Mouse (Mus musculus) adrenal gland, adult 2 months (tissue): ENCODE data around the gene Mre11a. TPM values are rescaled to one million over a fixed set of nuclear protein-coding genes. Genes with fewer than 3 reads are reported as not detected.

Experiments used
- DNase-seq: peaks from one replicate; pipeline ENCODE4 v3.0.0; 2021
- polyA plus RNA-seq: library from polyadenylated mRNA; depleted of rRNA; stranded (reverse); fragments of >200 nt; gene quantifications from 2 replicates; pipeline ENCODE4 v1.2.3, GENCODE M21; 2012
- total RNA-seq, 2 experiments: library from RNA; stranded (reverse); gene quantifications; 2 replicates each; pipeline ENCODE4 v1.2.3; 2021

Gene Mre11a
- total and polyA plus RNA-seq, 3 experiments: 1.5 to 17.3 (median 14.5) TPM

DNA sequence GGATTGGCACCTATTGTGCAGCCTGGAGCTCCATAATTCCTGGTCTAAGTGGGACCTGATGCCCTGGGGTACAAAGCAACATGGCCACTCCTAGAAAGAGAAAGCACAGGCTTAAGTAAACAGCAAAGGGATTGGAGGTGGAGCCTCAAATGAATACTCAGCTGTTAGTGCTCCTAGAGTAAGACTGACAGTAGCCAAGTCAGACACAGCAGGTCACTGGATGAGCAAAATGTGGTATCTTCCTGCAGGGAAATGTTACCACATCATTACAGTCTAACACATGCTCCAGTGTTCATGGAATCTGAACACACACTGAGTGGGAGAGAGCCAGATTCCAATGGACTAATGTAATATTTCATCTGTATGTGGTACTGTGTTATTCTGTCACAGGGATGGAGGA is 36.9 kb downstream of the Mre11a start:
- no peak for DNase-seq

- DNase-seq: no peak
These were observed 40.4 kb downstream of the Mre11a start for GRCm38 (mm10) chr9:14824840-14825239.

GRCm38 (mm10) chr9:14827875-14828274 is 43.4 kb downstream of the Mre11a start:
- DNase-seq: no peak

- DNase-seq: no peak
These were observed 47.6 kb downstream of the Mre11a start for GRCm38 (mm10) chr9:14832046-14832445.

GRCm38 (mm10) chr9:14835335-14836075 is 51.1 kb downstream of the Mre11a start:
- DNase-seq: no peak

DNA sequence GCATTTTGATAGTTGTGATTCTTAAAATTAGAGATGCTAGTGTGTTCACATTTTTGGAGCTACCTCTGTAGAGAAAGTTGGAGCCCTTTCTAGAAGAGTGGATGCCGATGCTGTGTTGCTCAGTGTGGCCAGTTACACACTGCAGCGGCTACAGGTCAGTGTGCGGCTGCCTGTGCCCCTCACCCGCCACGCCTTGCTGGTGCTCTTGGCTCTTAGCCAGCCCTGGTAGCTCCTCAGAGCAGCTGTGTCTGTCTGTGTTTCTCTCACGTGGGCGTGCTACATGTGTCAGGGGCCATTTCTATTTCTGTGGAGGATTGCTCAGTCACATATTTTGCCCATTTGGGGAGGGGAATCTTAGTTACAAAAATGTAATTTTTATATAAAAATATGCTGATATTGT is 55.1 kb downstream of the Mre11a start:
- no peak for DNase-seq

GRCm38 (mm10) chr9:14839970-14840369 is 55.5 kb downstream of the Mre11a start:
- no peak for DNase-seq

DNA sequence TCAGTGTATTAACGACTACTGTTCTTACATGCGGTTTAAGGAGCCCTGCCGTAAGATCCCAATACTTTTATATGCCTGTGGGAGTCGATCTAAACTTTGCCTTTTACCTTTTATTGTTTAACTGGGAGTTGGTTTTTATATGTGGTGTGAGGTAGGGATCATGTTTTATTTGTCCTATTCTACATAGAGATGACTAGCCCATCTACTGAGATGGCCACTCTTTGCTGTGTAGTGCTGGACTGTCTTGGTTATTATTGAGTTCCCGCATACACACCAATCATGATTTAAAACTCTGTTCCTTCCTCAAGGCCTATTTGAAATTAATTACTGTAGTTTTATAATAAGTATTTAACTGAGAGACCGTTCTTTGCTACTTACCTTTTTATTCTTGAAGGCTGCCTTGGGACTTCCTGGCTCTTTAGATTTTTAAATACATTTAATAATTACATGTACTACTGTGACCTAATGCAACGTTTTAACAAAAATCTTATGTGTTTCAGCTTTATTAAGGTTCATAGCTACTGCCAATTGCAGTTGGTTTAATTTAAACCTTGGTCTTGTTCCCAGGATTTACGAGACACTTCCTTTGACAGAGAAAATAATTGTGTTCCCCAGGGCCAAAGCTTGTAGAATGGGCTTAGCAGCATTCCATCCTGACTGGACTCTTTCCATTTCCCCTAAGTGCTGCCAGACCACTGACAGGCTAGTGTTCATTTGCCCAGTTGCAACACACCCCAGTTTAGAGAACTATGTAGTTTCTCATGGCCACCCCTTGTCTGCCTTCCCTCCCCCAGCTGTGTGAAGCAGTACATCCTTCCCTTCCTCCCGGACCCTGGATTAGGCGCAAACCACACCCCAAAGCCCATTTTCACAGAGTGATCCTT is 57.7 kb downstream of the Mre11a start:
- DNase-seq: peak; percentile 26

DNA sequence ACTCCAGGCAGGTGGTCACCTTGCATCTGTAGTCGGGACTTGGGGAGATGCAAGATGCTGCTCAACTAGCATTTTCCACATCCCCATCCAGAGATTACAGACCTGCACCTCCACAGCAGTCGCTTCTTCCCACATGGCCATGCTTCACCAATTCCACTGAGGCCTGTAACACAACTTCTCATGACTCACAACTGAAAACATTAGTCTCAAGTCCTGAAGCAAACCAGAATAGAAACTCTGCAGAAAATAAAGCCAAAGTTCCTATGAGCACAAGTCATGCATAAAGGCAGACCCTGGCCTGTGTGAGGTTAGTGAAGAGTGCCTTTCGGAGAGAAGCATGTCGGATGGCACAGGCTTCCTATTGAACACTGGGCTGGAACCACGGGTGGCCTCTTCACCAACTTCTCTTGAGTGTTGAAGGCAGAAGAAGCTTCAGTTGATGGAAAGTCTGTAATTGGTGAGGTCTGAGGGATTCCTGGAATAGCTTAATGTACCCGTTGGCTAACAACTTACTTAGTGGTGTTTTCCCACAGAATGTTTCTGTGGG is 58.9 kb downstream of the Mre11a start:
- DNase-seq: no peak

- no peak for DNase-seq
These were observed 59.4 kb downstream of the Mre11a start for GRCm38 (mm10) chr9:14843901-14844300.

- DNase-seq: no peak
These were observed 62.0 kb downstream of the Mre11a start for GRCm38 (mm10) chr9:14846428-14846827.

DNA sequence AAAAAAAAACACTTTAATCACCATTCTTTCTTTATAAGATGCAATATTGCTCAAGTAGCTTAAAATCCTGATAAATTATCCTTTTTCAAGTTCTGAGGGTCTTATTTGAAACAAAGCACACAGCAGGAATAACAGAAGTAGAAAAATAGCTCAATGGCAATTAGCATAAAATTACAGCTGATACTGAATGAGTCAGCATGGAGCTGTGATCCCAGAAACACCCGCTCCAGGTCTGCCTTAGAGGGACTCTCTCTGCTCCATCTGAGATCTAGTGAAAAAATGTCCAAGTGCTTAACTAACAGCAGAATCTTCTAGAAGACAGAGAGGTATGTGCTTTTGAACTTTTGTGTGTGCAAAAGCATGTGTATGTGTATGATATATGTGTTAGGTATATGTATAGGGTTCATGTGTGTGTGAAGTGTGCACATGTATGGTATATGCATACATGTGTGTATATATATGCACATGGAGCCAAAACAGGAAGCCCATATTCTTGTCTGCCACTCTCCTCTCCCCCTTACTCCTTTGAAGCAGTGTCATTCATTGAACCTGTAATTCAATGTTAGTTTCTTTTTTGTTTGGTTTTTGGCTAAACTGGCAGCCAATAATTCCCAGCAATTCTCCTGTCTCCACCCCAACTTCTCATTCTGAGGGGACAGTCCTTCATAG is 63.9 kb downstream of the Mre11a start:
- DNase-seq: no peak

GRCm38 (mm10) chr9:14854585-14854984 is 70.1 kb downstream of the Mre11a start:
- no peak for DNase-seq

DNA sequence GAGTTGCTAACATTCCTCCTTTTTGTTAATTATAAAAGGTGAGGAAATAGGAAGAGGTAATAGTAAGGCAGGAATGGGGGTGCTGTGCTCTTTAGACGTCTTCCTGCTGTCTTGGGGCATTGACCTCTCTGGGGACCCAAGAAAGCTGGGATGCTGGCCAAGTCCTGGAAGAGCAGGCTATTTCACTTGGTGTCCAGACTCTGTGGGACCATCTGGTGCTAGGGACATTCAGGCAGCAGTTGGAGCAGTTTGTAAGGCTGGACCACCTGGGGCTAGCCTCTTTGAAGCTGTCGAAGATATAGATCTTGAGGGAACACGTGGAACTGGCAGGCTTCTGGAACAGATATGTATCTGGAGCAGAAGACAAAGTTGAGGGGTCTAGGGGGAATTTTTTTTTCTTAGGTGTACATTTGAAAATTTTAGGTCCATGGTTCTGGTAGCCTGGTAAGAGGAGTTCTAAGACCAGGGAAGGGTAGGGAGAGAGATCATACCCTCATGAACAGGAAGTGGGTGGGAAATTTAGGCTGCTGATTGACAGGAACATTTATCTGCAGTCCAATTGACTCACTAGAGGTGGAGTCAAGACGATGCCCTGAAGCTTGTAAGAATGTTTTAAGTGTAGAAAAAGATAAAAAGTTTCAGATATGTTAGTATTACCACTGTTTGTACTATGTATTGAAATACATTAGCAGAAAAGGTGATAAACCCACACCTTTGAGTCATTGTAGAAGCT is 72.6 kb downstream of the Mre11a start:
- DNase-seq: no peak

DNA sequence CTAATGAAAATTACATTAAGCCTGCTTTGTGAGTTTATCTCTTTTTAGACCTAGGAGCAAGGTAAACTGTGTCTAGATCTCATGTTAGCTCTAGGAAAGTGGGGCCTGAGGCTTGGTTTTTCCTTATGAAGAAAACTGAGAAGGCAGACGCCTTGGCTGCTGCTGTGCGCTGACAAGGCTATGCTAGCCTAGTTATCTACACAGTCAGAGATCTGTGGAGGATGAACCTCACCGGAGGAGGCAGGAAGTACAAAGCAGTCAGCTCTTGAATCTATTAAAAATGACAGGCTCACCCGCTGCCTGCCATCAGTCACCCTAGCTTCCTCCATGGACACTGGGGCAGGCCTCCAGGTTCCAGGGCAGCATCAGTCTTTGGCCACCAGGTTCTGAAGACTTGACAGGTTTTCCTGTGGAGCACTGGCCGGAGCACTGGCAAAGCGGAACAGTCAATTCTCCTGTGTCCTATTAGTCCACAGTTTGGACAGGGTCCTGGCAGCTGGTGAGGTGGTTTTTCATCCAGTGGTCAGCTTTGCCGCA is 73.8 kb downstream of the Mre11a start:
- DNase-seq: no peak

GRCm38 (mm10) chr9:14858782-14859181 is 74.3 kb downstream of the Mre11a start:
- DNase-seq: no peak

- DNase-seq: peak; percentile 28
These were observed 75.6 kb downstream of the Mre11a start, which contains the start of gene Gpr83 for GRCm38 (mm10) chr9:14859868-14860639. TSS of gene Gpr83 (plus strand) at chr9:14860210.

- no peak for DNase-seq
These were observed 78.7 kb downstream of the Mre11a start for GRCm38 (mm10) chr9:14863126-14863525.

- DNase-seq: no peak
These were observed 80.3 kb downstream of the Mre11a start for GRCm38 (mm10) chr9:14864726-14865125.

DNA sequence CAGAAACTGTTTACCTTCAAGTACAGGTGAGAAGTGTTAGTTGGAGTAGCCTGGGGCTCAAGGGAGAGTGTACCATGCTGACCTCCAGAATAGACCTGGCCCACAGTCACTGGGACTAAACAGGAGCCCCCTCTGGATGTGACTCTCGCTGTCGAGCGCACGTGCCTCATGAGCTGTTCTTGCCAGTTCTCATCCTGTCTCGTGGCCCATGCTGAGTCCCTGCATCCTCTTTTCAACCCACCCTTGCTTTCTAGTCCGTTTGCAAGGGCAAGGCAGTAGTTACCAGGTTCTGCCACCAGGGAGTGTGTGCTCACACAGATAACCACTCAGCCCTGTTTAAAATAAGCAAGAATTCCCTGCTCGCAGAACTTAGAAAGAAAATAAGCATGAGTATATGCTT is 82.5 kb downstream of the Mre11a start:
- peak; percentile 34 for DNase-seq

GRCm38 (mm10) chr9:14868326-14868725 is 83.9 kb downstream of the Mre11a start:
- DNase-seq: no peak
